Mouse (Mus musculus) adrenal gland, adult 10 weeks (tissue): ENCODE measurements around the gene Exoc3l. TPM values are rescaled to one million over a fixed set of nuclear protein-coding genes. Genes with fewer than 3 reads are reported as not detected.

Experiments
- polyA plus RNA-seq: library from polyadenylated mRNA; stranded (reverse); fragments of 350-450 nt; fragmentation: Illumina TruSeq; extraction: RNeasy Lipid Tissue Mini Kit (QIAGEN cat#74804); gene quantifications from one replicate; pipeline ENCODE4 v1.2.3, GENCODE M21; 2014; ENCODE audit warnings: low read depth, low replicate concordance

Exoc3l gene
- not detected for polyA plus RNA-seq

DNA sequence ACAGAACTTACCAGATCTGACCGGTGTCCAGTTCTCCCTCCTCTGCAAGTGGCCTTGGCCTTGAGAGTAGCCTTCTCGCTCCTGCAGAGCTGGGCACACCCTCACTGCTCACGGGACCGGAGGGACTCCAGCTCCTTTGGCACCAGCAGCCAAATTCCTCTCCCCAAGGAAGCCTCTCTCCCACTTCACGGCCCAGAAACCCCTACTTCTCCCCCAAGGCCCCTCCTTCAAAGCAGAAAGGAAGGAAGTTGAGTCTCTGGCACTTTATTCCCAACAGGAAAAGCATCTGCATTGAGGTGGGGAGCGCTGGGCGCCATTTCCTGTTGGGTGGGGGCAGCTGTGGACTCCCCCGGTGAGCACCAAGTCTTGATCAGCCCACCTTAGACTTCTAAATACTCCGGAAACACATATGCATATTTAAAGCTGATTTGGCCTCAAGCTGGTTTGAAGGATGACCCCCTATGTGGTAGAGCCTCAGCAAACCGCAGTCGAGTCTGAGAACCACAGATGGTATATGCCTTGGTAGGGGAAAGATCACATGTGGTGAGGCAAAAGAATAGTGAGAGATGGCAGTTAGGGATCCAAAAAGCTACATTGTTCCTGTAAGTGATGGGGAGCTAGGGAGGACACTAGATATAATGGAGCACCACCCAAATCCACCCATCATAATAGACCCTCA lies at the start of gene Exoc3l:
Exoc3l (minus strand) TSS at position 207 of the 679 bp plus-strand sequence.

GRCm38 (mm10) chr8:105326141-105326672 lies 30.3 kb upstream of the Exoc3l start, which contains the start of the genes Lrrc29 and Tmem208:
Lrrc29 (minus strand) TSS chr8:105326278.
Tmem208 (plus strand) TSS chr8:105326354.

DNA sequence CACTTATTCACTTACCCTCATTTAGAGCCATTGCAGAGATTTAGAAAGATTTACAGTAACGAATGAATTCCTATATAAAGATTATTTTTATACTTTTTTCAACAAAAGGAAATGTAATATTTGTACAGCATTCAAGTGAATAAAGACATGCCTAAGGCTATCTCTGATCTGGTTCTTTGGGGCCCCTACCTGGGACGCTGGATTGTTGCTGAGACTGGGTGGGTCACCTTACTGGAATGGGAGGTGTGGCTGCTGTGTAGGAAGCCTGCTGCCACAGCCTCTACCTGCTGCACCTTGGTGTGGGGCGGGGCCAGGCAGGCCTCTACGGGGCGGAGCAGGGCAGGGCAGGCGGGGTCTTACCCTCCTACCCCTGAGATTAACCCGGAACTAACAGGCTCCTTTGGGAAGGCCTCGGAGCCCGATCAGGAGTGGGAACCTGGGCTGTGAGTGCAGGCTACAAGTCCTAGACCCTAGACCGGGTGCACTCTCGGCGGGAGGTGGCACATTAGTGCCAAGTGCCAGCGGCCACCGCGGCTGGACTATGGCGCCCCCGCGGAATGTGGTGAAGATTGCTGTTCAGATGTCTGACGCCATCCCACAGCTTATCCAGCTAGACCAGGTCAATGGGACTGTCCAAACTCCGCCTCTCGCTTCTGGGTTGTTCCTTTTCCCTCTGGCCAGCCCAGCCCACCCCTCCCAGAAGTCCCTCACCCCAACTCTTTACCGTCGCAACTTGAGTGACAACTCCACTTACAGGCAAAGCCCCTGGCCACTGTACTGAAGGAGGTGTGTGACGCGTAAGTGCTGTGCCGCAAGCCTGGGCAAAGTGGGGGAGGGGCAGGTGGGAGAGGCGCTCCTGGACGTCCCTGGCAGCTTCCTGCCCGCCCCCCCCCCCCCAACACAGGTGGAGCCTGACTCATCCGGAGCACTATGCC lies 9.6 kb upstream of the Exoc3l start, which contains the start of gene Elmo3:
Elmo3 (plus strand) TSS at position 391 of the 935 bp plus-strand sequence.

DNA sequence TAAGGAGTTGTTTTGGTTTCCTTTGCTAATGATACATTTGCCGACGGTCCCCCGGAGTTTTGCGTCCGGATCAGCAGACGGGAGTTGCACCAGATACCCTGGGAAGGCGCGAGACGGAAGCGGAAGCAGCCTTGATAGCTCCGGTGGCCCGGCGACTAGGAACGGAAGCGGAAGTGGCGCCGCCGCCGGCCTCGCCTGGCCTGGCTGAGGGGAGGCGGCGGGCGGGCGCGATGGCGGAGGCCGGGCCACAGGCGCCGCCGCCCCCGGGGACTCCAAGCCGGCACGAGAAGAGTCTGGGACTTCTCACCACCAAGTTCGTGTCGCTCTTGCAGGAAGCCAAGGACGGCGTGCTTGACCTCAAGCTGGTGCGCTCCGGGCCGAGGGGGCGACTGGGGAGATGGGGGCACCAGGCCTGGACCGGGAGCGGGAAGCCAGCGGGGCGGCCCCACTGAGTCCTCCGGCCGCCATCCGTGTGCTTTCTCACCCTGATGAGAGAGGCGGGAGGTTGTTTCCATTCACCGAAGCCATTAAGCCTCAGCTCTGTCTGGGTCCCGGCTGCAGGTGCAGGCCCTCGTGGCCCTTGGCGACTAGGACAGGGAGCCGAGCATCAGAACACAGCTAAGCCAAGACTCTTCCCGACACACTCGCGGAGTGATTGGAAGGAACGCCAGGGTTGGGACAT lies 1.8 kb upstream of the Exoc3l start, which contains the start of gene E2f4:
E2f4 (plus strand) TSS at position 153 of the 682 bp plus-strand sequence.

GRCm38 (mm10) chr8:105289805-105290460 lies 6.0 kb downstream of the Exoc3l start, which contains the start of gene 4931428F04Rik:
4931428F04Rik (minus strand) TSS chr8:105289864.

GRCm38 (mm10) chr8:105275840-105276239 lies 20.1 kb downstream of the Exoc3l start, which contains the start of gene Nol3:
Nol3 (plus strand) TSS chr8:105276140.

GRCm38 (mm10) chr8:105269461-105269947 lies 26.4 kb downstream of the Exoc3l start, which contains the start of gene Hsf4:
Hsf4 (plus strand) TSS chr8:105269801.

DNA sequence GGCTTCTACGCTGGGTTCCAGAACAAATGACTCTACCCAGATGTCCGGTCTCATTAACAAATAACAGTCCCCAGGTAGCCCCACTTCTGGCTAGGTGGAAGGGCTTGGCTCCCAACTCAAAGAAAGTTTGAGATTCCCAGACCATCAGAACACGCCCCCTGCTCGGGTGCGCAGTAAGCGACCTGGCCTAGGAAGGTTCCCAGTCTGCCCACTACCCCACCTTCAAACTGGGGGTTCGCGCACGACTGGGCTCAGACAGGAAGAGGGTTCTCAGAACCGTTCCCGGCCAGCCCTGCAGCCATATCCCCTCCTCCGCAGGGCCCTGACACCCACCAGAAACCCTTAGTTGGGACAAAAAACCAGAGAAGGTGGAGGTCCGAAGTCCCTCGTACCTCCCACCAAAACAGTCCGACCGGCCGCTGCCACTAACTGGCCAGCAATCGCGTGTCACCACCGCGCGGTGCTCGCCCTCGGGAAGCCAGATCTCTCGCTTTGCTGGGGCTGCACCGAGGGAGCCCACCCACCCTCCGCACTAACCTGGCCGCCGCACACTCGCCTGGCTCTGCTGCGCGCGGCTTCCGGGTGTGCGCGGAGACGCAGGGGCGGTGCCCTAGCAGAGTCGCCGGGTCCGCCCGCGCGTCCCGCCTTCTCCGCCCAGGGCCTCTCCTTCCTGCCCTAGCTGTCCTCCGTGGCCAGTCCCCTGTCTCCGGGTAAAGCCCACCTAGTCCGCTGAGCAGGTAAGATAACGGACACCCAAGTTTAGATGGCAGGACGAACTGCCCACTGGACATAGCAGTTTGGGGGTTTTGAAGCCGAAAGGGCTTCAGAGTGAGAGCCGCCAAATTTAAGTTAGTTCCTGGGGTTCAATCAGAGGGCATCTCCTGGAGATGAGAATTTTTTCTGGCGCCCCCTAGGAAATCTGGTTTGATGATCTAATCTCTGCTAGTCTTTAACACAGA lies 31.6 kb downstream of the Exoc3l start, which contains the start of the genes Tradd and Fbxl8:
Tradd (minus strand) TSS at position 586 of the 959 bp plus-strand sequence.
Fbxl8 (plus strand) TSS at position 625 of the 959 bp plus-strand sequence.

DNA sequence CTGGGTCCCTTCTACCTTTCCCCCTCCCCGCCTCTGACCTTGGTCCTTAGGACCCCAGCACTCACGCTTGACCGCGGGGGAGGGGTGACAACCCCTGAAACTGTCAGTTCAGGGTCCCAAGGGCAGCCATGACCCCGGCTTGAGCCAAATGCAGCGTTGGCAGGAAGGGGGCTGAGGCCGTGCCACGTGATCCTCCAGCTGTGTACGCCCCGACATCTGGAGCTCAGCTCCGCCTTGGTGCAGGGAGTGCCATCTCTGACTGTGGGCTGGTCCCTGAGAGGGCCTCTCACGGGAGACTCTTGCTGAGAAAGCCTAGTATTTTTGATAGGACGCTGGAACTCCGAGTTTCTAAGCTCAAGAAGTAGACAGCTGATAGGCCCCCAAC lies 40.9 kb downstream of the Exoc3l start, which contains the start of gene B3gnt9:
B3gnt9 (minus strand) TSS at position 188 of the 385 bp plus-strand sequence.

Other genes with a start within 250 kb of the Exoc3l start
- not detected for gene Ces3a, start 247.5 kb downstream of the Exoc3l start, polyA plus RNA-seq
- not detected for gene Ces3b, start 212.3 kb downstream of the Exoc3l start, polyA plus RNA-seq
- not detected for gene Ces4a, start 164.3 kb downstream of the Exoc3l start, polyA plus RNA-seq
- gene Cbfb, start 125.4 kb downstream of the Exoc3l start, polyA plus RNA-seq, result 305 TPM
- gene D230025D16Rik, start 71.0 kb downstream of the Exoc3l start, polyA plus RNA-seq, result 70.0 TPM
- 1.6 TPM for gene B3gnt9, start 40.9 kb downstream of the Exoc3l start, polyA plus RNA-seq
- 1.2 TPM for gene Tradd, start 31.5 kb downstream of the Exoc3l start, polyA plus RNA-seq
- gene Fbxl8, start 31.5 kb downstream of the Exoc3l start, polyA plus RNA-seq, result not detected
- gene Hsf4, start 26.3 kb downstream of the Exoc3l start, polyA plus RNA-seq, result not detected
- gene Nol3, start 20.0 kb downstream of the Exoc3l start, polyA plus RNA-seq, result 1.4 TPM
- gene 4931428F04Rik, start 6.2 kb downstream of the Exoc3l start, polyA plus RNA-seq, result 0.70 TPM
- 5.1 TPM for gene E2f4, start 1.6 kb upstream of the Exoc3l start, polyA plus RNA-seq
- 1.0 TPM for gene Elmo3, start 9.5 kb upstream of the Exoc3l start, polyA plus RNA-seq
- not detected for gene Lrrc29, start 30.2 kb upstream of the Exoc3l start, polyA plus RNA-seq
- 5.9 TPM for gene Tmem208, start 30.3 kb upstream of the Exoc3l start, polyA plus RNA-seq
- 0.64 TPM for gene Fhod1, start 51.9 kb upstream of the Exoc3l start, polyA plus RNA-seq
- gene Slc9a5, start 52.7 kb upstream of the Exoc3l start, polyA plus RNA-seq, result not detected
- gene Plekhg4, start 77.2 kb upstream of the Exoc3l start, polyA plus RNA-seq, result not detected
- gene Kctd19, start 117.4 kb upstream of the Exoc3l start, polyA plus RNA-seq, result not detected
- gene Lrrc36, start 117.5 kb upstream of the Exoc3l start, polyA plus RNA-seq, result 1.2 TPM
- gene Tppp3, start 175.4 kb upstream of the Exoc3l start, polyA plus RNA-seq, result not detected
- gene Zdhhc1, start 200.8 kb upstream of the Exoc3l start, polyA plus RNA-seq, result 1.7 TPM
- not detected for gene Hsd11b2, start 222.7 kb upstream of the Exoc3l start, polyA plus RNA-seq